Mouse (Mus musculus) common myeloid progenitor, adult 5-6 weeks (primary cell): ENCODE data around the gene Aup1. TPM values are rescaled to one million over a fixed set of nuclear protein-coding genes. Genes with fewer than 3 reads are reported as not detected.

Experiments
- ATAC-seq: replicated peaks from 2 replicates; pipeline ENCODE4 v1.8.0; 2016; ENCODE audit warnings: low read depth, mild to moderate bottlenecking, moderate TSS enrichment, inconsistent platforms; ENCODE audit not compliant: poor library complexity, severe bottlenecking
- total RNA-seq: library from RNA; stranded (forward); fragments of 200-1000, 187-1606 nt; gene quantifications from 2 replicates; pipeline ENCODE4 v1.2.3, GENCODE M21; 2017

The Aup1 gene
- total RNA-seq, 1 experiment from 2014 or later = 115 TPM

DNA sequence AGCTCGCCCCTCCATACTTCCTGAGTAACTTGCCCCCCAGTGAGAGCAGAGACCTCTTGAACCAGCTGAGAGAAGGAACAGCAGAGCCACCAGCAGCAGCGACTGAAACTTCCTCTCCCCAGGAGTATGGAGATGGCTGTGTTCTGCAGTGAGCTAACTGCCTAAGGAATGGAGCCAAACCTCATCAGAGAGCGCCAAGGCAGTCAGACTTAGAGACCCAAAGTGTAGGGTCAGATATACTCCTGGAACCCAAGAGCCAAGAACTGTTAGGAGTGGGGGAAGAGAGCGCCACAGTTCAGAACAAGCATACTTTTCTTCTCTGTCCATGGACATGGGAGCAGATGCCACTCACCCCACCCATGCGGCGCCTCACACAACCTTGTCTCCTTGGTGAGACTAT, 12.1 kb downstream of the Aup1 start:
- no peak for ATAC-seq

DNA sequence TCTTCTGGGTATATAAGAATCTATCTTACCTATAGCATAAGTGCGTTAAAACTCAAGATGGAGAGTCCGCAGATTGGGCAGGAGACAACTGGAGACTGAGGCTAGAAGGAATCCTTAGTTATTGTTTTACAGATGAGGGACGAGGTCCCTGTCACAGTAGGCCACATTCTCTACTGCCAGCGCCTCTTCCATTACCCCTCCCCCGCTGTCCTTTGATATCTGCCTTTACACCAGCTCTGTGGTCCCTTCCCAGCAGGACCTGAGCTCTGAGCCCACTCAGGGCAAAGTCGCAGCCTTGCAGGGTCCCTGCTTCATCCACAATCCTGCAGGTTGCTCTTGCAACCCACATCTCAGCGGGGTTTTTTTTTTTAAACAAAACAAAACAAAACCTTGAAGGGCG, 13.9 kb downstream of the Aup1 start:
- ATAC-seq = no peak

- ATAC-seq = no peak
Observed at GRCm38 (mm10) chr6:83068706-83069487, 14.6 kb downstream of the Aup1 start.

GRCm38 (mm10) chr6:83069488-83070246, 15.3 kb downstream of the Aup1 start:
- no peak for ATAC-seq

DNA sequence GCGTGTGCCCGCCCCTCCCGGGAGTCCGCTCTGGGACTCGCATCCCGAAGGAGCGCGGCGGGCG, 15.8 kb downstream of the Aup1 start, which contains the start of gene Tlx2:
TSS of gene Tlx2 (minus strand) at position 47 of the 64 bp plus-strand sequence.
- no peak for ATAC-seq

- ATAC-seq = 0 out of 2 replicates have a peak, but pooled peaks have one; percentile 17
Observed at GRCm38 (mm10) chr6:83070311-83071219, 16.2 kb downstream of the Aup1 start.

DNA sequence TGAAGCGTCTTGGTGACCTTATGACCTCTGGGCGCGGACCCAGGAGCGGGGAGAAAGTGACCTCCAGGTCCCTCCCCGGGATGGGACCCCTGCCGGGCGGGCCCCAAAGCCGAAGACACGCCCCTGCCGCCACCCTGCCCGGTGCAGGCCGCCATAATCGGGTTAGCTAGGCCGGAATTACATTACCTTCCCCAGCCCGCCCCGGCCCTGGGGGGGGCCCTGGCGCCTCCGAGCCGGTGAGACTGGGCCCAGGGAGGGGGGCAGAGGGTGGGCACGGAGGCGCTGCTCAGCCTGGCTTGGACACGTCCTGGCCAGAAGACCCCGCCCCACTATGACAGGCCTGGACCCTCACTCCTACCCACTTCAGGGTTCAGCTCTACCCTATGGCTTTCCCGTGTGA, 16.9 kb downstream of the Aup1 start:
- no peak for ATAC-seq

DNA sequence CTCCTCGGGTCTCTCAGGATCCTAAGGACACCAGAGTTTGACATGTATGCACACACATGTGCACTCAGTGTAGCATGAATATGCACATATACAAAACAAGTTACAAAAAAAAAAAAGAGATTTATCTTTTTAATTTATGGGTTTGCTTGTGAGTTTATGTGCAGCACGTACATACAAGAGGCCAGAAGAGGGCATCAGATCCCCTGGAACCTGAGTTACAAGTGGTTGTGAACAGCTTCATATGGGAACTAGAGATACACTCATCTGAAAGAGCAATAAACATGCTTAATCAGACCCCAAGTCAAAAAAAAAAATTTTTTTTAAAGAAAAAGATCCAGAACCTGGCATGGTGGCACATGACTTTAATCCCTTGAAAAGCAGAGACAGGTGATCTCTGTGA, 20.7 kb downstream of the Aup1 start:
- no peak for ATAC-seq

- no peak; the same call in none of the 2 replicates for ATAC-seq
Observed at GRCm38 (mm10) chr6:83077630-83078323, 23.5 kb downstream of the Aup1 start, which contains the start of gene Pcgf1. Gene Pcgf1 (plus strand): TSS chr6:83077869.

- peak; percentile 93 for ATAC-seq
Observed at GRCm38 (mm10) chr6:83078324-83078858, 24.1 kb downstream of the Aup1 start.

GRCm38 (mm10) chr6:83080210-83080609, 25.9 kb downstream of the Aup1 start:
- ATAC-seq = no peak

GRCm38 (mm10) chr6:83083497-83083896, 29.2 kb downstream of the Aup1 start:
- no peak for ATAC-seq

GRCm38 (mm10) chr6:83084477-83084876, 30.2 kb downstream of the Aup1 start:
- no peak for ATAC-seq

DNA sequence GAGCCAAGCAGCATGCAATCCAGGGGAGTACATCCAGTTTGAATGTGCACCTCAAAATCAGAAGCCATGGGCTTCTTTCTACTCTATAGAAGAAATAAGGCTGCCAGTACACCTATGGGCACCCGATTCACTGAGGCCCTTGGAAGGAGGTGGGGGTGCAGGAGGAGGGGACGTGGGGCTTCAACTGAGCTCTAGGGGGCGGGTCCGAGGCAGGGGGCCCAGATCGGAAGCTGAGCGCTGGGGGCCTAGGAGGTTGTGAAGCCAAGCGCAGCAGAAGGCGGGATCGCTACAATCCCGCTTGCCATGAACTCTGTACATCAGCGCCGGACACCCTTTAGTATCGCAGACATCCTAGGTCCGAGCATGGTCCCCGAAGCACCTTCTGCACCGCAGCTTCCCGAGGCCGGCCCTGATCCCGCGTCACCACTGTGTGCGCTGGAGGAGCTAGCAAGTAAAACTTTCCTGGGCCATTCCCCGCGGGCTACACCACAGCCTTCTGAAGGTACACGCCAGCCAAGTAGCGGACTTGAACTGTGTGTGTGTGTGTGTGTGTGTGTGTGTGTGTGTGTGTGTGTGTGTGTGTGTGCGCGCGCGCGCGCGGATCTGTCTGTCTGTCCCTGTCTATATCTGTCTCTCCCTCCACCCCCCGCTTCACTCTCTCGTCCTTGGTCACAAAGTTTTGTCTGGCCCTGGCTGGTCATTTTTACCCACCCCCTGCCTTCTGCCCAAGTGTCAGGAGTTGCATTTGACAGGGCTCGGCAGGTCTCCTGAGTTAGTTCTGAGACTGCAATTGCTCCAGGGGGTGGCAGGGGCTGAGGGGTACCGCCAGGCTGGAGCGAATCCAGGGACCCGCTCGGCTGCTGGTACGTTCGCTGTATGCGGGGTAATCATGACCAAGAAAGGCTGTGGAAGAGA, 32.1 kb downstream of the Aup1 start, which contains the start of gene Lbx2:
TSS of gene Lbx2 (plus strand) at position 247 of the 915 bp plus-strand sequence.
- ATAC-seq = peak; percentile 46; the same call in 1 of the 2 replicates

- no peak for ATAC-seq
Observed at GRCm38 (mm10) chr6:83087205-83087925, 33.0 kb downstream of the Aup1 start.

DNA sequence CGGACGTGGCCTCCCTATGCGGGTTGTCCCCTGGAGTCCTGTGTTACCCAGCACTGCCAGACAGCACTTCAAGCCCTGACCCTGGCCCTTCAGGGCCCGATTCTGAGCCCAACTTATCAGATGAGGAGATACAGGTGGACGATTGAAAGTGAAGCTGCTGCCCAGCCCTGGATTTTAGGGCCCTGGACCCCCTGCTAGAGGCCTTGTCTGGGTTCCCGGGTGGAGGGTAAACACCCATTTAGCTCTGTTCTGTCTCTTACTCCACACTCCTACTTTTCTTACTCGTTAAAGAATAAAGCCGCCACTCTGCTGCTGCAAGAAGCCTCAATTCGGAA, 33.6 kb downstream of the Aup1 start:
- ATAC-seq = no peak; the same call in 1 of the 2 replicates

DNA sequence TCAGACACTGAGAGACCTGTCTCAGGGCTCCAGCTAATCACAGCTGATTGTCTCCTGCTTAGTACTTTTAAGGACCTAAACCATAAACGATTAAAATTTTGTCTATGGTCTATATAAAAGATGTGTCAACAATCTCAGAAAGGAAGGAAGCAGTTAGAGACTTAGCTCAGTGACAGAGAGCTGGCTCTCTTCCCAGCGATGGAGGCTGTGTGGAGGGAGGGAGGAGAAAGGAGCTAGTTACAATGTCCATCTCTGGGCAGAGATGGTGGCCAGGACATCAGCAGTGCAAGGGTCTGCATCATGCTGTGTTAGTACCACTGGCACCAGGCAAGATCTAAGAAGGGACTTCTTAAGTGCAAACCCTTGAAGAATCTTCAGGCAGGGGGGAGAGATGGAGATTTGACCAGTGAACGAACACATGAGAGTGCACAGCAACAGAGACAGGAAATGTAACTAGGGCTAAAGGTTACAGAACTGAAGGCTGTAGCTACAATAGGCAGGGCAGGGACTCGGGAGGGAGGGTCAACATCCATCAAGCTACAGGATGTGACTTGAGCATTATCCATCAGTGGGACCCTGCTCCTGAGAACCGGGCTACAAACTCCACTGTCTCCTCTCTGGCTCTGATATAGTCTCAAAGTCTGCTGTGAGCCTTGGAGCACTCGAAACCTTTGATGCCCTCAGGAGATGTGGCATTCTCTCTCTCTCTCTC, 38.3 kb downstream of the Aup1 start:
- ATAC-seq = no peak

DNA sequence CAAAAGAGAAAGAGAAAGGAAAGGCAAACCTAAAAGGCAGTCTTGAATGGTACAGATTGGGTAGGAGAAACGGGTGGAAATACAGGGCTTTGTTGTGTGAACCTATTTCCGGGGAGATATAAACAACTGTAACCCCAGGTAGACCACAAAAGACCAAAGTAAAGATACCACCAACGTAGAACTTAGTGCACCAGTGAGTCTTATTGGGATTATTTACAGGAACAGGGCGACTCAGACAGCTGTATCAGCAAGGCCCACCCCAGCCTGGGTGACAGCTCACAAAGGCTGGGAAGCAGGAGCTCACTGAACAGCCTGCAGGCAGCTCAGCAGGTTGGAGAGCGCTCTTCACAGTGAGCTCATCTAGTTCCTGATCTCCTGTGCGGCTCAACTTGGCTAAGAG, 41.6 kb downstream of the Aup1 start:
- no peak for ATAC-seq
